Mouse (Mus musculus) lung, embryonic 14.5 days (tissue): ENCODE measurements around the gene Zg16. TPM values are rescaled to one million over a fixed set of nuclear protein-coding genes. Genes with fewer than 3 reads are reported as not detected.

ENCODE experiments used
- ATAC-seq: fragments of 200-750 bp; cut with Nextera tagmentation; 2 replicates; pipeline ENCODE4 v1.8.0; 2017; ENCODE audit warnings: mild to moderate bottlenecking, moderate TSS enrichment, moderate library complexity; ENCODE audit not compliant: insufficient read depth
- DNase-seq: peaks from one replicate; pipeline ENCODE4 v3.0.0-alpha.2; 2015
- H3K27ac ChIP-seq: fragments of 300-500 bp; sonication (generic); 2 replicates; pipeline ENCODE4 v1.5.1; 2014; ENCODE audit warnings: low read depth, mild to moderate bottlenecking, moderate library complexity
- H3K27me3 ChIP-seq: fragments of 300-500 bp; sonication (generic); 2 replicates; pipeline ENCODE4 v1.6.1; 2014; ENCODE audit warnings: low read length, control low read depth; ENCODE audit not compliant: insufficient read depth
- H3K36me3 ChIP-seq: fragments of 300-500 bp; sonication (generic); 2 replicates; pipeline ENCODE4 v1.6.1; 2014; ENCODE audit warnings: control low read depth; ENCODE audit not compliant: insufficient read depth
- H3K4me1 ChIP-seq: fragments of 300-500 bp; sonication (generic); 2 replicates; pipeline ENCODE4 v1.6.1; 2014; ENCODE audit warnings: antibody characterized with exemption, control low read depth; ENCODE audit not compliant: insufficient read depth
- H3K4me2 ChIP-seq: fragments of 300-500 bp; sonication (generic); 2 replicates; pipeline ENCODE4 v1.6.1; 2014; ENCODE audit warnings: mild to moderate bottlenecking
- H3K4me3 ChIP-seq: fragments of 300-500 bp; sonication (generic); 2 replicates; pipeline ENCODE4 v1.5.1; 2014; ENCODE audit warnings: low read depth, low read length
- H3K9ac ChIP-seq: fragments of 300-500 bp; sonication (generic); 2 replicates; pipeline ENCODE4 v1.6.1; 2014
- H3K9me3 ChIP-seq: fragments of 300-500 bp; sonication (generic); 2 replicates; pipeline ENCODE4 v1.6.1; 2016; ENCODE audit warnings: low read depth, low read length, control low read depth
- CTCF ChIP-seq: IDR thresholded peaks from 2 replicates; pipeline ENCODE4 v1.5.1; 2016; ENCODE audit warnings: antibody characterized with exemption, low read depth
- WGBS: fragments of 180-500 bp; shearing (Covaris S2); extraction: QIAGEN DNeasy Blood & Tissue Kit; methylation state at CpG from one replicate; pipeline ENCODE4 v1.1.7; 2014; 5-methylcytosine and 5-hydroxymethylcytosine counted together
- microRNA-seq: library from miRNA; unstranded; fragments of <30 nt; microRNA quantifications from one replicate; pipeline ENCODE4, GENCODE M21; 2016; ENCODE audit warnings: borderline number of aligned reads
- polyA plus RNA-seq: library from polyadenylated mRNA; unstranded; fragments of >200 nt; fragmentation: Nextera tagmentation; extraction: Ambion mirVana; gene quantifications from 2 replicates; pipeline ENCODE4 v1.2.1, GENCODE M21; 2014

Zg16 gene
- polyA plus RNA-seq, 1 experiment from 2014 or later, result not detected

DNA sequence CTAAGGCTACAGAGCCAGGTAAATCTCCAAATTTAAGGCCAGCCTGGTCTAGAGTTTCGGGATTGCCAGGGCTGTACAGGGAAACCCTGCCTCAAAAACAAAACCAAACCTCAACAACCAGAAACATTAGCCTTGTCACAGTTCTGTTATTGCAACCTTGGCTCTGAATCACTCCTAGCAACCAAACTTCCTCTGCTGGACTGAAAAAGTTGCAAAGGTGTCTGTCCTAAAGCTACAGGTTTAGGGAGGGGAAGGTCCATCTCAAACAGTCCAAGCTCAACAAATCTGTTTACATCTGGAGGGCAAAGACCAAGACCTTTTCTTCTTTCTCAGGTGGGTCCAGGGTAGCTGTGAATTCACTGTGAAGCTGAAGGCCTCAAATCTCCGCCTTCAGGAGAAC, 76.1 kb downstream of the Zg16 start:
- peaks cover 38% of the 10 kb centered on the region for H3K36me3 ChIP-seq
- TF ChIP-seq CTCF, result no peak
- H3K27ac ChIP-seq, result no peak overlapping the region
- H3K9ac ChIP-seq, result no peak overlapping the region
- DNase-seq (no peak), ATAC-seq (no peak)
- H3K9me3 ChIP-seq, result no peaks in the 10 kb centered on the region
- H3K4me2 ChIP-seq, result no peak overlapping the region
- no peak overlapping the region for H3K4me3 ChIP-seq
- 86% methylated on average over 2 of the region's 2 CpGs for WGBS
- H3K4me1 ChIP-seq, result peaks cover 5% of the 10 kb centered on the region; the same call in 1 of the 2 replicates
- no peaks in the 10 kb centered on the region for H3K27me3 ChIP-seq

- no peak for ATAC-seq
- no peaks in the 10 kb centered on the region for H3K9me3 ChIP-seq
- no peaks in the 10 kb centered on the region for H3K27me3 ChIP-seq
- TF ChIP-seq CTCF, result no peak
- peak overlapping the region; percentile 46; the same call in 1 of the 2 replicates for H3K27ac ChIP-seq
- 78% methylated on average over 17 of the region's 17 CpGs for WGBS
- H3K4me2 ChIP-seq, result no peak overlapping the region
- no peak for DNase-seq
- no peaks in the 10 kb centered on the region for H3K4me1 ChIP-seq
- H3K4me3 ChIP-seq, result no peak overlapping the region
- peaks cover 25% of the 10 kb centered on the region; the same call in 1 of the 2 replicates for H3K36me3 ChIP-seq
- 0 out of 2 replicates have a peak overlapping the region, but pooled peaks have one; percentile 29 for H3K9ac ChIP-seq
These were observed 77.6 kb downstream of the Zg16 start for GRCm38 (mm10) chr7:127009307-127010085.

GRCm38 (mm10) chr7:127008239-127009019, 78.7 kb downstream of the Zg16 start:
- peak overlapping the region; percentile 63 for H3K27ac ChIP-seq
- TF ChIP-seq CTCF, result no peak
- no peaks in the 10 kb centered on the region for H3K4me1 ChIP-seq
- no peaks in the 10 kb centered on the region for H3K27me3 ChIP-seq
- no peak overlapping the region for H3K4me3 ChIP-seq
- H3K9ac ChIP-seq, result peak overlapping the region; percentile 29
- peak; percentile 80 for ATAC-seq
- peaks cover 17% of the 10 kb centered on the region; the same call in 1 of the 2 replicates for H3K36me3 ChIP-seq
- no peak overlapping the region for H3K4me2 ChIP-seq
- no peaks in the 10 kb centered on the region for H3K9me3 ChIP-seq
- DNase-seq, result peak; percentile 63
- 43% methylated on average over 9 of the region's 9 CpGs for WGBS

DNA sequence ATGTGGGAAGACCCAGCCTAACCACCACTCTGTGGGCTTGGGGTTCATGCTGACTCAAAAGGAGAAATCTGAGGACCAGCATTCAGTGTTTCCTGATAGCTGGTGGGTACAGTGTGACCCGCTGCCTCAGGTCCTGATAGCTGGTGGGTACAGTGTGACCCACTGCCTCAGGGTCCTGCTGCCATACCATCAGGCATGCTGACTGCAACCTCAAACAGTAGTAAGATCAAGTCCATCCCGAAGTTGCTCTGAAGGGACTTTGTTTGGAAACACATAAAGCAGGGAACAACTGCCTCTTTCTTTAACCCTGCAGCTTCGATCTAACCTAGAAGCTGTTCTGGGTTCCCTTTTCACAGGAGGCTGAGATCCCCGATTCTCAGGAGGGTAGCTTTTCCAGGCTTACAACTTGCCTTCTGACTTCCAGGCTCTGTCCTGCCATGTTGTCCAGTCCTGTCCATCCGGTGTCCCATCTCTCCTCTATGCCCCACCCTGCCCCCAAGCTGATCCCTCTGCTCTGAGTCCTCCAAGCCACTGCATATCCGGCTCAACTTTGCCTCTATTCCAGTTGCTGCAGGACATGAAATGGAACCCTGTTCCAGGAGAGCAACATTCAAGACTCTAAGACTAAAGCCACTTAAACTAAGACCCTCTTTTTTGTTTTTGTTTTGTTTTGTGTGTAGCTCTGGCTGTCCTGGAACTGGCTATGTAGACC, 79.7 kb downstream of the Zg16 start:
- Histone ChIP-seq H3K36me3 (peaks cover 7% of the 10 kb centered on the region; the same call in 1 of the 2 replicates), H3K9ac (no peak overlapping the region), H3K4me3 (no peak overlapping the region), H3K27ac (no peak overlapping the region), H3K4me2 (no peak overlapping the region), H3K9me3 (no peaks in the 10 kb centered on the region), H3K4me1 (no peaks in the 10 kb centered on the region), H3K27me3 (no peaks in the 10 kb centered on the region)
- 75% methylated on average over 6 of the region's 6 CpGs for WGBS
- ATAC-seq (no peak), DNase-seq (no peak)
- TF ChIP-seq CTCF, result no peak

DNA sequence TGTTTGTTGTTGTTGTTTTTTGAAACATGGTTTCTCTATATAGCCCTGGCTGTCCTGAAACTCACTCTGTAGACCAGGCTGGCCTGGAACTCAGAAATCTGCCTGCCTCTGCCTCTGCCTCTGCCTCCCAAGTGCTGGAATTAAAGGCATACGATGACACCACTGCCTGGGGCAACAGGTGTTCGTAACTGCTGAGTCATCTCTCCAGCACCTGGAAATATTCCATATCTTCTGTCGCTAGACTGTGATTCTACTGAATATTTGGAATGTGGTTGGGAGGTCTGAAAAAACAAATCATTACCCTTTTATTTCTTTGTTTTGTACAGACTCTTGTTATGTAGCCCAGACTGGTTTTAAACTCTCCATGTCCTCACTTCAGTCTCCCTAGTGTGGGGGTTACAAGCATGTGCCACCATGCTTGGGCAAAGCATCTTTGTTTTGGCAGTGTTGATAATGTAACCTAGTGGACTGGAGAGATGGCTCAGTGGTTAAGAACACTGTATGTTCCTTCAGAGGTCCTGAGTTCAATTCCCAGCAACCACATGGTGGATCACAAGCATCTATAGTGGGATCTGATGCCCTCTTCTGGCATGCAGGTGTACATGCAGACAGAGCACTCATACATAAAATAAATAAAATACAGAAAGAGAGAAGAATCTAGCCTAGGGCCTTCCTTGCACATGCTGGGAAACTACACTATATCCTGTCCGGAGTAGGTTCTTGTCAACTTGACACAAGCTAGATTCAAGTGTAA, 82.8 kb downstream of the Zg16 start:
- no peak for DNase-seq
- Histone ChIP-seq H3K27ac (no peak overlapping the region), H3K4me1 (no peaks in the 10 kb centered on the region), H3K4me3 (no peak overlapping the region), H3K4me2 (no peak overlapping the region), H3K27me3 (no peaks in the 10 kb centered on the region), H3K36me3 (no peaks in the 10 kb centered on the region), H3K9me3 (no peaks in the 10 kb centered on the region), H3K9ac (no peak overlapping the region)
- ATAC-seq, result no peak
- 76% methylated on average over 4 of the region's 4 CpGs for WGBS
- peak; percentile 26 for TF ChIP-seq CTCF

- no peaks in the 10 kb centered on the region for H3K27me3 ChIP-seq
- WGBS, result 78% methylated on average over 5 of the region's 5 CpGs
These were observed 83.5 kb downstream of the Zg16 start for GRCm38 (mm10) chr7:127003620-127004019.

More at GRCm38 (mm10) chr7:127003620-127004019, 83.5 kb downstream of the Zg16 start:
- DNase-seq (no peak), ATAC-seq (no peak)
- Histone ChIP-seq H3K4me1 (no peaks in the 10 kb centered on the region), H3K9me3 (no peaks in the 10 kb centered on the region), H3K4me3 (no peak overlapping the region), H3K27ac (no peak overlapping the region), H3K4me2 (no peak overlapping the region), H3K36me3 (no peaks in the 10 kb centered on the region), H3K9ac (no peak overlapping the region)
- TF ChIP-seq CTCF, result no peak

Small RNAs within 50 kb of the gene (microRNA-seq; reads per million reads assigned to microRNA genes)
- gene Gm44343, result not detected

Other genes starting within 250 kb of the Zg16 start
- gene Doc2a, start 239.9 kb downstream of the Zg16 start, polyA plus RNA-seq, result 0.33 and 0.80 TPM in 2 replicates
- gene Hirip3, start 225.4 kb downstream of the Zg16 start, polyA plus RNA-seq, result 19.9 and 26.7 TPM in 2 replicates
- gene Ino80e, start 225.0 kb downstream of the Zg16 start, polyA plus RNA-seq, result 92.9 and 99.7 TPM in 2 replicates
- 34.8 and 40.1 TPM in 2 replicates for gene Taok2, start 202.6 kb downstream of the Zg16 start, polyA plus RNA-seq
- 26.7 and 31.5 TPM in 2 replicates for gene Tmem219, start 164.4 kb downstream of the Zg16 start, polyA plus RNA-seq
- gene Kctd13, start 158.4 kb downstream of the Zg16 start, polyA plus RNA-seq, result 12.1 and 15.7 TPM in 2 replicates
- gene Asphd1, start 137.7 kb downstream of the Zg16 start, polyA plus RNA-seq, result 0.39 TPM in 1 of 2 replicates, not detected in the other
- gene Sez6l2, start 136.8 kb downstream of the Zg16 start, polyA plus RNA-seq, result 0.68 and 1.1 TPM in 2 replicates
- 86.1 and 92.8 TPM in 2 replicates for gene Cdipt, start 111.4 kb downstream of the Zg16 start, polyA plus RNA-seq
- 1.5 TPM in 2 replicates for gene Cdiptos, start 111.2 kb downstream of the Zg16 start, polyA plus RNA-seq
- 7.7 and 8.0 TPM in 2 replicates for gene Mvp, start 72.7 kb downstream of the Zg16 start, polyA plus RNA-seq
- gene Pagr1b, start 70.8 kb downstream of the Zg16 start, polyA plus RNA-seq, result 0.85 TPM in 1 of 2 replicates, not detected in the other
- 21.9 and 44.5 TPM in 2 replicates for gene Pagr1a, start 70.0 kb downstream of the Zg16 start, polyA plus RNA-seq
- 37.4 and 54.0 TPM in 2 replicates for gene Gm42742, start 66.2 kb downstream of the Zg16 start, polyA plus RNA-seq
- 4.7 and 5.9 TPM in 2 replicates for gene Prrt2, start 66.1 kb downstream of the Zg16 start, polyA plus RNA-seq
- 74.3 and 90.8 TPM in 2 replicates for gene Maz, start 60.3 kb downstream of the Zg16 start, polyA plus RNA-seq
- gene Kif22, start 44.9 kb downstream of the Zg16 start, polyA plus RNA-seq, result 168 and 180 TPM in 2 replicates
- 6.3 and 6.5 TPM in 2 replicates for gene AI467606, start 4.0 kb upstream of the Zg16 start, polyA plus RNA-seq
- 0.22 and 0.47 TPM in 2 replicates for gene Qprt, start 34.9 kb upstream of the Zg16 start, polyA plus RNA-seq
- 0.20 TPM in 1 of 2 replicates, not detected in the other for gene Spn, start 50.5 kb upstream of the Zg16 start, polyA plus RNA-seq
- gene Cd2bp2, start 108.7 kb upstream of the Zg16 start, polyA plus RNA-seq, result 54.6 and 59.6 TPM in 2 replicates
- gene Tbc1d10b, start 121.1 kb upstream of the Zg16 start, polyA plus RNA-seq, result 26.0 and 33.7 TPM in 2 replicates
- 8.6 and 12.2 TPM in 2 replicates for gene Mylpf, start 121.6 kb upstream of the Zg16 start, polyA plus RNA-seq
- gene Zfp553, start 145.7 kb upstream of the Zg16 start, polyA plus RNA-seq, result 21.2 and 24.3 TPM in 2 replicates
- gene Sept1, start 145.8 kb upstream of the Zg16 start, polyA plus RNA-seq, result 20.1 and 20.3 TPM in 2 replicates
- 52.8 and 54.7 TPM in 2 replicates for gene Zfp771, start 156.9 kb upstream of the Zg16 start, polyA plus RNA-seq
- 202 and 226 TPM in 2 replicates for gene Dctpp1, start 173.4 kb upstream of the Zg16 start, polyA plus RNA-seq
- 85.3 and 90.4 TPM in 2 replicates for gene Sephs2, start 186.7 kb upstream of the Zg16 start, polyA plus RNA-seq
- gene Itgal, start 208.9 kb upstream of the Zg16 start, polyA plus RNA-seq, result 1.0 and 1.6 TPM in 2 replicates